Mouse (Mus musculus) urinary bladder, postnatal 0 days (tissue): ENCODE data around the gene Klb. TPM values are rescaled to one million over a fixed set of nuclear protein-coding genes. Genes with fewer than 3 reads are reported as not detected.

Experiments used
- polyA plus RNA-seq: library from polyadenylated mRNA; unstranded; fragments of >200 nt; fragmentation: Nextera tagmentation; extraction: Ambion mirVana; gene quantifications from 2 replicates; pipeline ENCODE4 v1.2.1, GENCODE M21; 2015

The Klb gene
- polyA plus RNA-seq = not detected in 2 replicates

GRCm38 (mm10) chr5:65348168-65348567, at the start of gene Klb:
Klb (plus strand) TSS chr5:65348314.

GRCm38 (mm10) chr5:65335298-65336074, 12.6 kb upstream of the Klb start, which contains the start of gene Rfc1:
Rfc1 (minus strand) TSS chr5:65335670.

GRCm38 (mm10) chr5:65390648-65391644, 42.8 kb downstream of the Klb start, which contains the start of the genes Rpl9 and Lias:
Rpl9 (minus strand) TSS chr5:65391444.
Lias (plus strand) TSS chr5:65391497.

Other genes starting within 250 kb of the Klb start
- 16.4 and 17.3 TPM in 2 replicates for gene Klhl5, start 240.8 kb upstream of the Klb start, polyA plus RNA-seq
- gene Wdr19, start 148.6 kb upstream of the Klb start, polyA plus RNA-seq = 3.1 and 3.6 TPM in 2 replicates
- 32.7 and 45.0 TPM in 2 replicates for gene Rfc1, start 12.6 kb upstream of the Klb start, polyA plus RNA-seq
- 793 and 894 TPM in 2 replicates for gene Rpl9, start 43.1 kb downstream of the Klb start, polyA plus RNA-seq
- gene Lias, start 43.2 kb downstream of the Klb start, polyA plus RNA-seq = 40.3 and 44.2 TPM in 2 replicates
- gene Ugdh, start 87.6 kb downstream of the Klb start, polyA plus RNA-seq = 102 and 121 TPM in 2 replicates
- gene Gm43552, start 144.5 kb downstream of the Klb start, polyA plus RNA-seq = not detected in 2 replicates
- gene Smim14, start 188.9 kb downstream of the Klb start, polyA plus RNA-seq = 286 and 310 TPM in 2 replicates
- 102 and 110 TPM in 2 replicates for gene Ube2k, start 188.9 kb downstream of the Klb start, polyA plus RNA-seq